Mouse (Mus musculus): Measurements from ENCODE around the gene Abcc6. TPM values are rescaled to one million over a fixed set of nuclear protein-coding genes. Genes with fewer than 3 reads are reported as not detected.

Gene Abcc6
- total and polyA plus RNA-seq, 3 experiments = 2.2 to 10.5 (median 6.4) TPM

DNA sequence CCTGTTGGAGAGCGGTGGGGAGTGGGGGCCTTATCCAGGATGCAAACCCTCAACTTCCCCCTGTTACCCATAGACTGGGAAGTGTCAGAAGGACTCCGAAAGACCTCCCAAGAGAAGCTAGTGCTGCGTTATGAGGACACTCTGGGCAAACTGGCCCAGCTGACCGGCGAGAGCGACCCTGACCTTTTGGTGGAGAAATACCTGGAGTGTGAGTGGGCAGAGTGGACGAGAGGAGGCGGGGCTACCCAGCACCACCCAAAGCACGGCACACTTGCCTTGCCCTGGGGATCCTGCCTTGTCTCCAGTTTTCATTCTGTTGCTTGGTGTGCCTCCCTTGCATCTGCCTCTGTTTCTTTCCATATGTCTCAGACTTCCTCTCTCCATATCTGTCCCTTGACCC lies 88.1 kb downstream of the Abcc6 start:
- H3K36me3 ChIP-seq (replicated peaks in 1 of 2; ENCODE audit: control insufficient read depth in 1 of 2, insufficient read depth in 1 of 2, low read length in 1 of 2) = no peaks in the 10 kb centered on the region
- no peaks in the 10 kb centered on the region for H3K9me3 ChIP-seq (replicated peaks; ENCODE audit: low read length)
- H3K4me1 ChIP-seq (ENCODE audit: control insufficient read depth in 1 of 2, insufficient read depth in 2 of 2) = no peaks in the 10 kb centered on the region
- dilution Hi-C loops (cut with MboI; ENCODE audit: extremely low pct_ligation_motif_present, extremely low pct_unique_long_range_greater_than_20kb, low sequenced_read_pairs) = no loop called here
- peaks cover 6% of the 10 kb centered on the region for H3K27me3 ChIP-seq (replicated peaks)
- no peak overlapping the region for H3K27ac ChIP-seq (ENCODE audit: insufficient read depth, low read depth)
- TF ChIP-seq MXI1 (IDR thresholded peaks at IDR 0.05; ENCODE audit: low read depth, low read length) (no peak), CHD1 (IDR thresholded peaks at IDR 0.05; ENCODE audit: low read depth, low read length) (no peak), MAZ (IDR thresholded peaks at IDR 0.05; ENCODE audit: low read depth, low read length) (no peak), SMC3 (IDR thresholded peaks at IDR 0.05; ENCODE audit: low read depth, low read length) (no peak), HCFC1 (IDR thresholded peaks at IDR 0.05; ENCODE audit: low read depth, low read length) (no peak), JUN (IDR thresholded peaks at IDR 0.05; ENCODE audit: insufficient read depth, low read depth, low read length) (no peak), MYC (IDR thresholded peaks at IDR 0.05; ENCODE audit: low read depth, low read length) (no peak), POLR2AphosphoS2 (IDR thresholded peaks at IDR 0.05; ENCODE audit: low read depth, low read length) (no peak), E2F4 (IDR thresholded peaks at IDR 0.05; ENCODE audit: insufficient replicate concordance, low read depth, low read length) (no peak), BHLHE40 (IDR thresholded peaks at IDR 0.05; ENCODE audit: low read depth, low read length) (no peak), USF2 (conservative IDR thresholded peaks at IDR 0.05; ENCODE audit: low read depth, low read length) (no peak), RAD21 (IDR thresholded peaks at IDR 0.05; ENCODE audit: low read depth, low read length) (no peak), CTCF (conservative IDR thresholded peaks at IDR 0.05 in 1 of 2, IDR thresholded peaks at IDR 0.05 in 1 of 2; ENCODE audit: low read depth in 2 of 2, low read length in 2 of 2) (no peak), ZNF384 (IDR thresholded peaks at IDR 0.05; ENCODE audit: low read depth, low read length) (no peak), KAT2A (IDR thresholded peaks at IDR 0.05; ENCODE audit: insufficient replicate concordance, low read length) (no peak), SIN3A (IDR thresholded peaks at IDR 0.05; ENCODE audit: low read length) (no peak), MAFK (IDR thresholded peaks at IDR 0.05; ENCODE audit: insufficient replicate concordance, low read length) (no peak)
- no peak overlapping the region for H3K4me3 ChIP-seq (replicated peaks in 1 of 3; ENCODE audit: low read depth in 2 of 3, low read length in 2 of 3, poor library complexity in 1 of 3)
- in situ Hi-C loops (cut with MboI; ENCODE audit: low pct_ligation_motif_present, low pct_unique_long_range_greater_than_20kb, low sequenced_read_pairs) = loop anchor here (5.0 kb wide), 2 partner anchors 70 kb away; partner anchors contain the start of gene Kdelr1
- no peak for DNase-seq (ENCODE audit: extremely low read depth)
- H3K9ac ChIP-seq (ENCODE audit: insufficient read depth, low read depth) = no peak overlapping the region
- H3K79me2 ChIP-seq (replicated peaks; ENCODE audit: control insufficient read depth, extremely low read depth, insufficient read depth, poor library complexity, severe bottlenecking) = no peaks in the 10 kb centered on the region
- H3K4me2 ChIP-seq (ENCODE audit: insufficient read depth, low read depth, poor library complexity, severe bottlenecking) = no peak overlapping the region

DNA sequence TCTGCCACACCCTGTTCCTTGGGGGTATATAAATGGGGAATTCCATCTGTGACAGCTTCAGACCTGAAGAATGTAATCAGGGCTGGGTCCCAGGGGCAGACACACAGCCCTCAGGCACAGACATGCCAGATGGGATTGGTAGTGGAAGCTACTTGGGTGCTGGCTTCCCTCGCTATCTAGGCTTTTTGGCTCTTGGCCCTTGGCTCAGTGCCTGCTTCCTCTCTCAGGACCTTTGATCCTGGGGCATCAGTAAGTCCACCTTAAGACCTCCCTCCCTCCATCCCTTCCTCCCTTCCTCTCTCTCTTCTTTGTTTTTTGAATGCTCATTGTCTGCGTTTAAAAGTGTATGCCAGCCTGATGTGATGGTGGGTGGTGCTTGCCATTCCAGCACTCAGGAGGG lies 90.3 kb downstream of the Abcc6 start:
- H3K9ac ChIP-seq (ENCODE audit: insufficient read depth, low read depth) = no peak overlapping the region
- no peaks in the 10 kb centered on the region for H3K36me3 ChIP-seq (replicated peaks in 1 of 2; ENCODE audit: control insufficient read depth in 1 of 2, insufficient read depth in 1 of 2, low read length in 1 of 2)
- no peak overlapping the region for H3K27ac ChIP-seq (ENCODE audit: insufficient read depth, low read depth)
- H3K9me3 ChIP-seq (replicated peaks; ENCODE audit: low read length) = no peaks in the 10 kb centered on the region
- no peaks in the 10 kb centered on the region for H3K79me2 ChIP-seq (replicated peaks; ENCODE audit: control insufficient read depth, extremely low read depth, insufficient read depth, poor library complexity, severe bottlenecking)
- no peak for TF ChIP-seq TCF12 (IDR thresholded peaks at IDR 0.05; ENCODE audit: low read depth, low read length)
- no peak for TF ChIP-seq PAX5 (IDR thresholded peaks at IDR 0.05; ENCODE audit: low read length)
- no peak for TF ChIP-seq KAT2A (IDR thresholded peaks at IDR 0.05; ENCODE audit: insufficient replicate concordance, low read length)
- no peak for TF ChIP-seq USF2 (conservative IDR thresholded peaks at IDR 0.05; ENCODE audit: low read depth, low read length)
- TF ChIP-seq ZNF384 (IDR thresholded peaks at IDR 0.05; ENCODE audit: low read depth, low read length) = no peak
- no peak for TF ChIP-seq RCOR1 (conservative IDR thresholded peaks at IDR 0.05; ENCODE audit: low read depth, low read length)
- no peak for TF ChIP-seq ETS1 (conservative IDR thresholded peaks at IDR 0.05; ENCODE audit: low read depth, low read length)
- no peak for TF ChIP-seq JUN (IDR thresholded peaks at IDR 0.05; ENCODE audit: insufficient read depth, low read depth, low read length)
- no peak for TF ChIP-seq TBP (conservative IDR thresholded peaks at IDR 0.05; ENCODE audit: low read depth, low read length)
- TF ChIP-seq SMC3 (IDR thresholded peaks at IDR 0.05; ENCODE audit: low read depth, low read length) = no peak
- no peak for TF ChIP-seq MAX (IDR thresholded peaks at IDR 0.05; ENCODE audit: low read length)
- no peak for TF ChIP-seq ZC3H11A (IDR thresholded peaks at IDR 0.05; ENCODE audit: low read depth, low read length)
- TF ChIP-seq MXI1 (IDR thresholded peaks at IDR 0.05; ENCODE audit: low read depth, low read length) = no peak
- no peak for TF ChIP-seq UBTF (IDR thresholded peaks at IDR 0.05; ENCODE audit: low read depth, low read length)
- no peak for TF ChIP-seq IRF4 (IDR thresholded peaks at IDR 0.05; ENCODE audit: low read depth, low read length)
- TF ChIP-seq CHD1 (IDR thresholded peaks at IDR 0.05; ENCODE audit: low read depth, low read length) = no peak
- TF ChIP-seq HCFC1 (IDR thresholded peaks at IDR 0.05; ENCODE audit: low read depth, low read length) = no peak
- no peak for TF ChIP-seq POLR2A (IDR thresholded peaks at IDR 0.05; ENCODE audit: low read depth, low read length)
- no peak for TF ChIP-seq MAZ (IDR thresholded peaks at IDR 0.05; ENCODE audit: low read depth, low read length)
- TF ChIP-seq E2F4 (IDR thresholded peaks at IDR 0.05; ENCODE audit: insufficient replicate concordance, low read depth, low read length) = no peak
- H3K4me1 ChIP-seq (ENCODE audit: control insufficient read depth in 1 of 2, insufficient read depth in 2 of 2) = no peaks in the 10 kb centered on the region
- peaks cover 9% of the 10 kb centered on the region for H3K27me3 ChIP-seq (replicated peaks)
- dilution Hi-C loops (cut with MboI; ENCODE audit: extremely low pct_ligation_motif_present, extremely low pct_unique_long_range_greater_than_20kb, low sequenced_read_pairs) (no loop called here), in situ Hi-C loops (cut with MboI; ENCODE audit: low pct_ligation_motif_present, low pct_unique_long_range_greater_than_20kb, low sequenced_read_pairs) (loop anchor here (5.0 kb wide), 2 partner anchors 68 to 72 kb away; partner anchors contain the start of gene Kdelr1)
- DNase-seq (ENCODE audit: extremely low read depth) = no peak
- no peak overlapping the region for H3K4me2 ChIP-seq (ENCODE audit: insufficient read depth, low read depth, poor library complexity, severe bottlenecking)
- no peak overlapping the region for H3K4me3 ChIP-seq (replicated peaks in 1 of 3; ENCODE audit: low read depth in 2 of 3, low read length in 2 of 3, poor library complexity in 1 of 3)
